Mouse (Mus musculus): ENCODE results near the gene Akap8l. TPM values are rescaled to one million over a fixed set of nuclear protein-coding genes. Genes with fewer than 3 reads are reported as not detected.
A peak's percentile ranks its signal among the peaks of the same experiment; 100 is the strongest.

The Akap8l gene
- total RNA-seq, 2 experiments from 2014 or later, result 81.2 to 102 TPM

- DNase-seq, result no peak
Observed at GRCm38 (mm10) chr17:32319950-32320349, 30.5 kb downstream of the Akap8l start.

DNA sequence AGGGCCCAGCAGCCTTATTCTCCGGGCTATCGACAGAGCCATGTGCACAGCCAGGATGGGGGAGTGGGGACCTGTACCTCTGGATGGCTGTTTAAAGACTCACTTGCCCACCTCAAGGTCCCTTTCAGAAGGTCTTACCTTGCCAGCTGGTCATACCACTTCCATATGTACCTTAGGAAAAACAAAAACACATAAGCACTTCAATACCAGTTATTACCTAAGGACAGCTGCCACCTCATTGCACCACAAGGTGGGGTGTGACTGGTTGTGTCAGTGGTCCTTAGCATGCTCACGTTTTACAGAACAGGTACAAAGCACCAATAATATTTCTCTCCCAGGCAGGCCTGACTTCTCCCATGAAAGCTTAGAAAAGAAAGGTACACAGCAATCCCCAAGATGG is 32.7 kb downstream of the Akap8l start:
- DNase-seq, result no peak

GRCm38 (mm10) chr17:32317032-32317431 is 33.4 kb downstream of the Akap8l start:
- no peak for DNase-seq

DNA sequence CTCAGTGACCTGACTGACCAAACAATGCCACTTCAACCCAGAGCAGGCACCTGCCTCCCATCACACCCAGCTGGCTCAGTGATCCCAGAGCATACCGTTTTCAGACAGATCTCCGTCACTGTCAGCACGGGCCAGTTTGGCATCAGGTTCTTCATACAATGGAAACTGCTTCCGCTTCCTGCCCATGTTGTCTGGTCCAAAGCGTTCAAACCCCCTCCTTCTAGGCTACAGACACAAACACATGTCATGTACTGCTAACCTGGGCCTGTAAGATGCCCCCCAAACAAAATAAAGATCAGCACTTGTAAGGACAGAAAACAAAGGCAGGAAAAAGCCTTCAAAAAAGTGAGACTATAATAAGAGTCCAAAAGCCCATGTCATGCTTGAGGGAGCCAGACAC is 34.8 kb downstream of the Akap8l start:
- DNase-seq, result no peak

- no peak for DNase-seq
Observed at GRCm38 (mm10) chr17:32313892-32314291, 36.5 kb downstream of the Akap8l start.

DNA sequence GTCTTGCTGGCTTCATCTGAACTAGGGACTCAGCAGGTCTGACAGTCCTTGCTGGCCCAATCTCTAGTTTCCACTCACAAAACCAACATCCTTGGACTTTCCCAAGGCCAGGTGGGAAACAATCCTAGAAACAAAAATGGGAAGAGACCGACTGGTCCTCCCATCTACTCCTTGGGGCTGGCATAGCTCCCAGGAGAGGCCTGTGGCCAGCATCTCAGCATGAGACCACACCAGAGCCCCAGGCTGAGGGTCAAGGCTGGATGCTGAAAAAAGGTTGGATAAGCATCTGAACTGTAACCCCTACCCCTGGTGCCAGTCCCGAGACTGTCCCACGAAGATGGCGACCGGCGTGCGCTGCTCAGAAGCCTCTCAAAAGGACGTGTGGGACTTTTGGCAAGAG is 37.6 kb downstream of the Akap8l start:
- no peak for DNase-seq

DNA sequence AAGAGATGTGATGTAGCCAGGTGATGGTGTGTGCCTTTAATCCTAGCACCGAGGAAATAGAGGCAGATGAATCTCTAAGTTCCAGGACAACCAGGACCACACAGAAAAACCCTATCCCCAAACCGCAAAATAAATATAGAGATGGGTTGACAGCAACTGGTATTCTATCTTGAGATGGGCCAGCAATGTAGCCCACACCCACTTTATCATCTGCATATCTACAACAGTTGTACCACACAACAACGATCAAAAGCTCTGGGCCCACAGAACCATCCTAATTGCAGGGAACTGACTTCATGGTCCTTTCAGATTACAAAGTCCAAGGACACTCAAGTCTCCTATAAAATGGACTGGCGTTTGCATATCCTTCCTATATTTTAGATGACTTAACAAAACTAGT is 42.4 kb downstream of the Akap8l start:
- no peak for DNase-seq

- no peak for DNase-seq
Observed at GRCm38 (mm10) chr17:32298125-32298524, 52.3 kb downstream of the Akap8l start.

DNA sequence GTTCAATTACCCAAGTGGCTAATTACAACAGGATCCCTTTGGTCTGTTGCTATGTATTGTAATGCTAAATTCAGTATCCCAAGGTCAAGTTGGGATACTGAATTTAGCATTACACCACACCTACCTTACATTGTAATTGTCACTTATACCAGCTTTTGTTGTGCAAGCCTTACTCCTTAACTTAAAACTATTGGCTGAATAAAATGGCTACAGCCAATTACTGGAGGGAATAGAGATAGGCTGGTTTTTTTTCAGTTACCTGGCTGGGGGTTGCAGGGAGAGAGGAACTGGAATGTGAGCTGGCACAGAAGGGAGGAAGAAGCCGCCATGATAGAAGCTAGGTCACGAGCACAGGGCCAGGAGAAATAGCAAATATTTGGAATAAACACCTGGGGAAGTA is 54.5 kb downstream of the Akap8l start:
- no peak for DNase-seq

DNA sequence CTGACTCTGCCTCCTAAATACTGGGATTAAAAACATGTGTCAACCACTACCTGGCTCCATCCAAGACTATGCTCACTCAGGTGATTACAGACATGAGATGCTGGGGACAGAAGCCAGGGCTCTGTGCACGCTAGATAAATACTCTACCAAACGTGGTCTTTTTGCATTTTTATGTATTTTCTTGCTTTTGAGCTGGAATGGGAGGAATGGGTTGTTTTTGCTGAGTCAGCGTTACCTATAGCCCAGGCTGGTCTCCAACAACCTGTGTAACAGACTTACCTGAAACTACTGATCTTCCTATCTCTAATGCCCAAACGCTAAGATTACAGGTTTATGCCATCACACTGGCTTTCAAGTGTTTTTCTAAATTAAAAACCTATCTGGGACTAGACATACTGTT is 55.2 kb downstream of the Akap8l start:
- no peak for DNase-seq

DNA sequence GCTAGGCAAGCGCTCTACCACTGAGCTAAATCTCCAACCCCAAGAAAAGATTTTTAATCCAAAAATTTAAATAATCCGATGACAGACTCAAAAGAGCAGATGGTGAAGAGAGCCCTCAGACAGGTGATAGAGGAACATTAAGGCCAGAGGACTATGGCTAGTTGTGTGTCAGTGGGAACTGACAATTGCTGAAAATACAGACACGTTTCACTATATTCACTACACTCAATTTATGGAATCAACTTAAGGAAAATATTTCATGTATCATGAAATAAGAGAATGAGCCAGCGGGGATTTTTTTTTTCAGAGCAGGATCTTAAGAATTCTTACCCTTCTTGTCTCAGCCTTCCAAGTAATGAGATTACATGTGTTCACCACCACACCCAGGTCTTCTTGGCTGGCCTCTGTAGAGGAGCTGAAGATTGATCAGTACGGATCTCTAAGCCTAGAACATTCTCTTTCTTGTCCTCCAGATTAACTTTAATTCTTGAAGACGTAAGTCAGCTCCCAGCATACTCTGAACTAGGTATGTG is 65.2 kb downstream of the Akap8l start:
- DNase-seq, result no peak

DNA sequence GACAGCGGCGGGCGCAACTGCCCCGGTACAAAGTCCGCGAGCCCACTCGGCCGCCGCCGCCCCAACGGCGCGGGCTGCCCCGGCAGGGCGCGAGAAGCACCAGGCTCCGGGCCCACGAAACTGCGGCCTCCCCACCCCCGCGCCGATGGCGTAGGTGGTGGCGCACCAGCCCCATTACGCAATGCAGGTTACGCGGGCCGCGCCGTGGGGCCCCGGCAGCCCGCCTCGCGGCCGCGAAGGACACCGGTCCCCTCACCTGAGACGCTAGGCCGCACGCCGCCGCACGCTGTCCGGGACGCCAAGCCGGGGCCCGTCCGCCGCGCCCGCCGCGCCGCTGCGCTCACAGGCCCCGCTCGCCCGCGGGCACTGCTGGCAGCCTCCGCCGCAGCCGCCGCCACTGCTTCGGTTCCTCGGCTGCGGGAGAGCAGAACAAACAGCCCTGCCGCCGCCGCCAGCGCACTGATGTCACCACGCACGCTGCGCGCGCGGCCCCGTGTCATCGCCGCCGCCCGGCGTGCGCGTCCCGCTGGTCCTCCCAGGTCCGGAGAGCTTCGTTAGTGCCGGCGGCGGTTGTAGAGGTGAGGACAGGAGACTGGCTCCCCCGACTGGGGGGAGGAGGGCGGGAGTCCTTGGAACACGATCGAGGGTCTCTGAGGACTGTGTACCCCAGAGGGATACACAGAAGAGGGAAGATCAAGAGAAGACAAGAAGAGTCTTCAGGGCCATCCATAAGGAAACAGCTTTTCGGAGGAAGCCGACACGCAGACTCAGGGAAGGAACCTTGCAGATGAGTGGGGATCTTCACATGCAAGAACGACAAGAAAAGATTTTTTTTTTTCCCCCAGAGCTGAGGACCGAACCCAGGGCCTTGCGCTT is 65.9 kb downstream of the Akap8l start, which contains the start of gene Brd4:
TSS of gene Brd4 (minus strand) at position 461 of the 876 bp plus-strand sequence.
- DNase-seq, result peak; percentile 92 to 94

DNA sequence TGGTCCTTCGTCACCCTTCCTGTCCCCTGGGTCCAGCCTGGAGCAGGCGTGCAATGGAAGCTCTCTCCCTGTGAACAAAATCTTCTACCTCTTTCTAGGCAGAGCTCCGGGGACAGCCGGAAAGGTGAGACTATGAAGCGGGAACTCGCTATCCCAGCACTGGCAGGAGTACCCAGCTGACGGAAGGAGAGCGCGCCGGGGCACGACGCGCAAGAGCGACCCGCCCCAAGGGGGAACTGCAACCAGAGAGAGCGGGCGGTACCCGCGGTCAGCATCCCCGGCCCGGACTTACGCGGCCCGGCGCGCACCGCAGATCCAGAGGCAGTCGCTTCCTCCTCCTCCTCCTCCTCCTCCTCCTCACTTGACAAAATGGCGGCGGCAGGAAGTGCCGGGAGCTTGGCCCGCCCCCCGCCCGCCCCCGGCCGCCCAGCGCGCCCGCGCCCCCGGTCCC is 66.6 kb downstream of the Akap8l start:
- DNase-seq, result peak; percentile 64 to 78

DNA sequence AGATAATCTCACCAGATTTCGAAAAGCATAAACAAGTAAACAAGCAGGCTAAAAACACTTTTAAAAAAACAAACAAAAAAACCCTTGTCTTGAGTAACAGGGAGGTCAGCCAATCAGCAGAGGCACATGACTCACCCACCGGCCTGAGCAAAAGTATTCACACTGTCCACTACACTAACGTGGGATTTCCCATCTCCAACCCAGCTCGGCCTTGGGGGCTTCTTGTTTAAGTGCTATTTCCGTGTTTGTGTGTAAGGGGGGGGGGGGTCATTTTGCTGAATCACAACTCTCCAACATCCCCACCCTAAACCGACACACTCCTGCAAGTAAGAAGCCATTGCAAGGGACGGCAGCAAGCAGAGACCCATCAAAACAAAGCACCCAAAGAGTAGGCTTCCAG is 67.1 kb downstream of the Akap8l start:
- peak; percentile 76 to 78 for DNase-seq

GRCm38 (mm10) chr17:32281611-32282310 is 68.6 kb downstream of the Akap8l start:
- no peak for DNase-seq

GRCm38 (mm10) chr17:32281126-32281525 is 69.3 kb downstream of the Akap8l start:
- no peak for DNase-seq

- DNase-seq, result no peak
Observed at GRCm38 (mm10) chr17:32280575-32280974, 69.8 kb downstream of the Akap8l start.

DNA sequence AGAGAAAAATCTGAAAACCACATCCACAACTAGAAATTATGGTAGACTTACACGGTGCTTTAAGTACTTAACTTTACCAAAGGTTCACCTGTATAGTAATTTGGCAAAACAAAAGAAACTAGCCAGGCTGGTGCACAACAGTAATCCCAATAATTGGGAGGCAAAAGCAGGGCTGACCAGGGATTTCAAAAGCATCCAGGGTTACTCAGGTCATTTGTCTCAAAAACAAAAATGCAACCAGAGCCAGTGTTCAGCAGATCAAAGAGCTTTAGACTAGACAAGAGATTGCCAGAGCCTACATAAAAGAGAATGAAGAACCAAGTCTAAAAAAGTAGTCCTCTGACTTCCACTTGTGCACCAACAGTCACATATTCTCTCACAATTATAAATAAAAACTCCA is 73.2 kb downstream of the Akap8l start:
- no peak for DNase-seq

DNA sequence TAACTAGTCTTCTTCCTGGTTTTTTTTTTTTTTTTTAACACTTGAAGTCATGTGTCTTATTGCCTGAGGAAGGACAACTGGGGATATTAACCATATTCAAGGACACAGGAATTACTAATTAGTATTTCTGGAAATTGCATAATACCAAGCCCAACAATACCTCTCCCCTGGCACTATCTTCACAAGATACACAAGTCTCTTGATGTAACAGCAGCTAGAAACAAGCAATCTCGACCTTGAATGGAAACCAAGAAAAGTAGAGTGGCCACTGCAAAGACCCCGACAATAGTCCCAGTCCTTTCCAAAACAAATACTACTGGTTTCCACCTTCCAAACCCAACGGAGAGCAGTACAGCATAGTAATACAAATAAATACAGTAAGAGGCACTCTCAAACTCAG is 74.8 kb downstream of the Akap8l start:
- no peak for DNase-seq

All from adrenal gland, postnatal 36 days (tissue).